Mouse (Mus musculus) lung, embryonic 15.5 days (tissue): ENCODE results near the gene Fbxo21. TPM values are rescaled to one million over a fixed set of nuclear protein-coding genes. Genes with fewer than 3 reads are reported as not detected.

Experiments used
- ATAC-seq: fragments of 200-750 bp; cut with Nextera tagmentation; 2 replicates; pipeline ENCODE4 v1.8.0; 2017; ENCODE audit warnings: moderate number of reproducible peaks, borderline replicate concordance; ENCODE audit not compliant: low FRiP score, low TSS enrichment; ENCODE audit errors: extremely low read depth
- H3K27ac ChIP-seq: fragments of 300-500 bp; sonication (generic); 2 replicates; pipeline ENCODE4 v1.5.1; 2015; ENCODE audit warnings: moderate library complexity, mild to moderate bottlenecking, inconsistent platforms
- H3K27me3 ChIP-seq: fragments of 300-500 bp; sonication (generic); 2 replicates; pipeline ENCODE4 v1.6.1; 2015; ENCODE audit warnings: inconsistent platforms
- H3K36me3 ChIP-seq: fragments of 300-500 bp; sonication (generic); 2 replicates; pipeline ENCODE4 v1.6.1; 2015; ENCODE audit warnings: inconsistent platforms
- H3K4me1 ChIP-seq: fragments of 300-500 bp; sonication (generic); 2 replicates; pipeline ENCODE4 v1.6.1; 2015; ENCODE audit warnings: inconsistent platforms
- H3K4me2 ChIP-seq: fragments of 300-500 bp; sonication (generic); 2 replicates; pipeline ENCODE4 v1.6.1; 2015; ENCODE audit warnings: inconsistent platforms, mild to moderate bottlenecking, moderate library complexity
- H3K4me3 ChIP-seq: fragments of 300-500 bp; sonication (generic); 2 replicates; pipeline ENCODE4 v1.5.1; 2015; ENCODE audit warnings: mild to moderate bottlenecking, inconsistent platforms
- H3K9ac ChIP-seq: fragments of 300-500 bp; sonication (generic); 2 replicates; pipeline ENCODE4 v1.6.1; 2015; ENCODE audit warnings: inconsistent platforms
- H3K9me3 ChIP-seq: fragments of 300-500 bp; sonication (generic); 2 replicates; pipeline ENCODE4 v1.6.1; 2016; ENCODE audit warnings: inconsistent platforms
- WGBS: fragments of 180-500 bp; shearing (Covaris S2); methylation state at CpG from one replicate; pipeline ENCODE4 v1.1.7; 2015; 5-methylcytosine and 5-hydroxymethylcytosine counted together
- polyA plus RNA-seq: library from polyadenylated mRNA; unstranded; fragments of >200 nt; fragmentation: Nextera tagmentation; extraction: Ambion mirVana; gene quantifications from 2 replicates; pipeline ENCODE4 v1.2.1, GENCODE M21; 2015

The Fbxo21 gene
- 54.7 and 56.8 TPM in 2 replicates for polyA plus RNA-seq

GRCm38 (mm10) chr5:117976657-117977500, at the start of gene Fbxo21:
Fbxo21 (plus strand) TSS chr5:117976730.
- H3K36me3 ChIP-seq, result peaks cover 15% of the 10 kb centered on the region
- H3K9ac ChIP-seq, result peak within 1 kb of the TSS; percentile 90
- H3K27me3 ChIP-seq, result no peaks in the 10 kb centered on the region
- no peaks in the 10 kb centered on the region for H3K9me3 ChIP-seq
- peaks cover 26% of the 10 kb centered on the region for H3K4me1 ChIP-seq
- peak within 1 kb of the TSS; percentile 90 for H3K4me2 ChIP-seq
- 2% methylated on average over 77 of the region's 88 CpGs for WGBS
- peak within 1 kb of the TSS; percentile 100 for H3K4me3 ChIP-seq
- ATAC-seq, result peak; percentile 94
- peak within 1 kb of the TSS; percentile 79 for H3K27ac ChIP-seq

- peaks cover 3% of the 10 kb centered on the region; the same call in 1 of the 2 replicates for H3K27me3 ChIP-seq
- no peaks in the 10 kb centered on the region for H3K4me1 ChIP-seq
- H3K9me3 ChIP-seq, result no peaks in the 10 kb centered on the region
- WGBS, result 89% methylated on average over 2 of the region's 2 CpGs
- H3K9ac ChIP-seq, result no peak overlapping the region
- no peak overlapping the region for H3K4me2 ChIP-seq
- no peak overlapping the region for H3K27ac ChIP-seq
- ATAC-seq, result no peak
- H3K36me3 ChIP-seq, result no peaks in the 10 kb centered on the region
- no peak overlapping the region for H3K4me3 ChIP-seq
These were observed 48.0 kb upstream of the Fbxo21 start for GRCm38 (mm10) chr5:117928553-117928952.

GRCm38 (mm10) chr5:117932222-117932621, 44.3 kb upstream of the Fbxo21 start:
- 71% methylated on average over 2 of the region's 2 CpGs for WGBS
- ATAC-seq, result no peak
- H3K27me3 ChIP-seq, result peaks cover 3% of the 10 kb centered on the region; the same call in 1 of the 2 replicates

GRCm38 (mm10) chr5:117932862-117933261, 43.7 kb upstream of the Fbxo21 start:
- 5% methylated on average over 8 of the region's 9 CpGs for WGBS
- H3K27ac ChIP-seq, result no peak overlapping the region
- no peak overlapping the region for H3K4me2 ChIP-seq
- H3K4me3 ChIP-seq, result no peak overlapping the region
- no peaks in the 10 kb centered on the region for H3K4me1 ChIP-seq
- no peaks in the 10 kb centered on the region for H3K36me3 ChIP-seq
- H3K27me3 ChIP-seq, result peaks cover 5% of the 10 kb centered on the region; the same call in 1 of the 2 replicates
- no peak overlapping the region for H3K9ac ChIP-seq
- no peaks in the 10 kb centered on the region for H3K9me3 ChIP-seq
- ATAC-seq, result no peak

More at GRCm38 (mm10) chr5:117932222-117932621, 44.3 kb upstream of the Fbxo21 start:
- H3K4me3 ChIP-seq, result no peak overlapping the region
- no peak overlapping the region for H3K9ac ChIP-seq
- H3K27ac ChIP-seq, result no peak overlapping the region
- no peaks in the 10 kb centered on the region for H3K36me3 ChIP-seq
- no peaks in the 10 kb centered on the region for H3K9me3 ChIP-seq
- no peaks in the 10 kb centered on the region for H3K4me1 ChIP-seq
- no peak overlapping the region for H3K4me2 ChIP-seq

- Histone ChIP-seq H3K36me3 (no peaks in the 10 kb centered on the region), H3K27ac (no peak overlapping the region), H3K9me3 (no peaks in the 10 kb centered on the region), H3K4me2 (no peak overlapping the region), H3K4me1 (no peaks in the 10 kb centered on the region), H3K4me3 (no peak overlapping the region), H3K27me3 (peaks cover 5% of the 10 kb centered on the region; the same call in 1 of the 2 replicates), H3K9ac (no peak overlapping the region)
- WGBS, result 49% methylated on average over 16 of the region's 16 CpGs
- no peak for ATAC-seq
These were observed 40.2 kb upstream of the Fbxo21 start for GRCm38 (mm10) chr5:117936346-117936745.

- H3K9ac ChIP-seq, result no peak overlapping the region
- H3K27ac ChIP-seq, result no peak overlapping the region
- peaks cover 2% of the 10 kb centered on the region; the same call in 1 of the 2 replicates for H3K27me3 ChIP-seq
- H3K4me2 ChIP-seq, result no peak overlapping the region
- no peaks in the 10 kb centered on the region for H3K4me1 ChIP-seq
- no peak for ATAC-seq
- no peaks in the 10 kb centered on the region for H3K9me3 ChIP-seq
- WGBS, result 83% methylated on average over 3 of the region's 3 CpGs
- no peaks in the 10 kb centered on the region for H3K36me3 ChIP-seq
- H3K4me3 ChIP-seq, result no peak overlapping the region
These were observed 39.3 kb upstream of the Fbxo21 start for GRCm38 (mm10) chr5:117937186-117937585.

GRCm38 (mm10) chr5:117938182-117938581, 38.3 kb upstream of the Fbxo21 start:
- Histone ChIP-seq H3K4me2 (peak overlapping the region; percentile 51), H3K9ac (no peak overlapping the region), H3K4me3 (peak overlapping the region; percentile 21; the same call in 1 of the 2 replicates), H3K4me1 (no peaks in the 10 kb centered on the region), H3K36me3 (no peaks in the 10 kb centered on the region), H3K27ac (no peak overlapping the region), H3K27me3 (peaks cover 2% of the 10 kb centered on the region; the same call in 1 of the 2 replicates), H3K9me3 (no peaks in the 10 kb centered on the region)
- WGBS, result 12% methylated on average over 14 of the region's 14 CpGs
- ATAC-seq, result peak; percentile 78; the same call in 1 of the 2 replicates

GRCm38 (mm10) chr5:117939402-117939801, 37.1 kb upstream of the Fbxo21 start:
- Histone ChIP-seq H3K4me1 (no peaks in the 10 kb centered on the region), H3K9me3 (no peaks in the 10 kb centered on the region), H3K9ac (no peak overlapping the region), H3K4me2 (no peak overlapping the region), H3K27ac (no peak overlapping the region), H3K36me3 (no peaks in the 10 kb centered on the region), H3K4me3 (no peak overlapping the region), H3K27me3 (peaks cover 2% of the 10 kb centered on the region; the same call in 1 of the 2 replicates)
- no peak for ATAC-seq
- WGBS, result 56% methylated on average over 8 of the region's 8 CpGs

GRCm38 (mm10) chr5:117941552-117941951, 35.0 kb upstream of the Fbxo21 start:
- ATAC-seq, result no peak
- Histone ChIP-seq H3K4me1 (no peaks in the 10 kb centered on the region), H3K36me3 (no peaks in the 10 kb centered on the region), H3K27me3 (0 out of 2 replicates have a peak, but pooled peaks cover 2% of the 10 kb centered on the region), H3K9ac (no peak overlapping the region), H3K9me3 (no peaks in the 10 kb centered on the region), H3K4me3 (no peak overlapping the region), H3K4me2 (no peak overlapping the region), H3K27ac (no peak overlapping the region)
- WGBS, result 69% methylated on average over 3 of the region's 3 CpGs

GRCm38 (mm10) chr5:117946605-117947004, 29.9 kb upstream of the Fbxo21 start:
- Histone ChIP-seq H3K27me3 (no peaks in the 10 kb centered on the region), H3K9ac (no peak overlapping the region), H3K36me3 (no peaks in the 10 kb centered on the region), H3K27ac (no peak overlapping the region), H3K4me3 (no peak overlapping the region), H3K9me3 (no peaks in the 10 kb centered on the region), H3K4me1 (no peaks in the 10 kb centered on the region), H3K4me2 (no peak overlapping the region)
- WGBS, result 15% methylated on average over 4 of the region's 4 CpGs
- ATAC-seq, result no peak

GRCm38 (mm10) chr5:117949393-117949792, 27.1 kb upstream of the Fbxo21 start:
- no peaks in the 10 kb centered on the region for H3K4me1 ChIP-seq
- WGBS, result 77% methylated on average over 10 of the region's 10 CpGs
- ATAC-seq, result no peak
- H3K4me2 ChIP-seq, result no peak overlapping the region
- no peak overlapping the region for H3K9ac ChIP-seq
- no peak overlapping the region for H3K27ac ChIP-seq
- no peaks in the 10 kb centered on the region for H3K27me3 ChIP-seq
- no peaks in the 10 kb centered on the region for H3K36me3 ChIP-seq
- no peaks in the 10 kb centered on the region for H3K9me3 ChIP-seq
- no peak overlapping the region for H3K4me3 ChIP-seq

GRCm38 (mm10) chr5:117953893-117954292, 22.6 kb upstream of the Fbxo21 start:
- Histone ChIP-seq H3K4me2 (no peak overlapping the region), H3K4me3 (no peak overlapping the region), H3K36me3 (no peaks in the 10 kb centered on the region), H3K27me3 (no peaks in the 10 kb centered on the region), H3K4me1 (no peaks in the 10 kb centered on the region), H3K9me3 (no peaks in the 10 kb centered on the region), H3K27ac (no peak overlapping the region), H3K9ac (no peak overlapping the region)
- WGBS, result 77% methylated on average over 12 of the region's 12 CpGs
- ATAC-seq, result no peak
